Mouse (Mus musculus): ENCODE data around the gene Trio. TPM values are rescaled to one million over a fixed set of nuclear protein-coding genes. Genes with fewer than 3 reads are reported as not detected.

Trio gene
- polyA plus RNA-seq, 1 experiment from 2014 or later: 28.9 TPM

DNA sequence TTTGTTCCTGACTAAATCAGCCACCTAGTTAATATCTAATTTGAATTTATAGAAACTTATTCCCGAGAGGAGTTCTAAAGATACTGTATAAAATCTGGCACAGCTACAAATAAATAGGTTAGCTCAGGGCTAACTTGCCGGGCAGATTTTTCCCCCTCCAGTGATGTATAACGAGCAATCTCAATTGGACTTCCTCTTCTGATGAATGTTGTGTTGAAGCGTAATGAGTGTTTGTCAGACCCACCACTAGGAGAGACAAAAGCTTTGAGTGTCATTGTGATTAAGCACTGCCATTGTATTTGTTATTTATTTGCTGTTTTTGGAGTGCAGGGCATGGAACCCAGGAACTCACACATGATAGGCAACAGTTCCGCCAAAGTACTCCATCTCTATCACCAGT is 39.9 kb upstream of the Trio start:
- ATAC-seq (ENCODE audit: insufficient read depth) (no peak), DNase-seq (no peak)
- H3K4me3 ChIP-seq (ENCODE audit: low read depth, low read length): no peak overlapping the region
- H3K4me2 ChIP-seq: no peak overlapping the region
- H3K36me3 ChIP-seq (ENCODE audit: insufficient read depth): no peaks in the 10 kb centered on the region
- H3K27me3 ChIP-seq (ENCODE audit: insufficient read depth, low read length): no peaks in the 10 kb centered on the region
- H3K9me3 ChIP-seq (ENCODE audit: low read depth, low read length): no peaks in the 10 kb centered on the region
- H3K4me1 ChIP-seq (ENCODE audit: insufficient read depth): no peaks in the 10 kb centered on the region
- peak; percentile 2; the same call in 1 of the 2 replicates for TF ChIP-seq CTCF (IDR thresholded peaks at IDR 0.05; ENCODE audit: low read depth)
- H3K27ac ChIP-seq (ENCODE audit: low read depth): no peak overlapping the region
- 46% methylated on average over 5 of the region's 5 CpGs for WGBS
- no peak overlapping the region for H3K9ac ChIP-seq

DNA sequence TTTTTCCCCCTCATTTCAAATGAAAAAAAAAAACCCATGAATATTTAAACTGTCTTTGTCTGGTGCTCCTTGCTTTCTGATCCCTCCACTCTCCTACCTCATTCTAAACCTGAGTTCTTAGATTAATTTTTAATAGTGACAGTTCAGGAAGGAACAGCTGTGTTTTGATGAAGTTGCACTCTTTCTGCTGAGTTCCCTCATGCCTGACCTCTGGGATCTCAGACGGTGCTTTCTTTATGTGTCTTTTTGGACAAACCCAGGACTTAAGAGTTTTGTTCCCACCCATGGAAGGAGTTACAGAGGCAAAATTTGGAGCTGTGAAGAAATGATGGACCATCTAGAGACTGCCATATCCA is 39.1 kb upstream of the Trio start:
- Histone ChIP-seq H3K36me3 (ENCODE audit: insufficient read depth) (no peaks in the 10 kb centered on the region), H3K27me3 (ENCODE audit: insufficient read depth, low read length) (no peaks in the 10 kb centered on the region), H3K4me3 (ENCODE audit: low read depth, low read length) (no peak overlapping the region), H3K9ac (no peak overlapping the region), H3K4me1 (ENCODE audit: insufficient read depth) (no peaks in the 10 kb centered on the region), H3K9me3 (ENCODE audit: low read depth, low read length) (no peaks in the 10 kb centered on the region), H3K4me2 (no peak overlapping the region), H3K27ac (ENCODE audit: low read depth) (no peak overlapping the region)
- TF ChIP-seq CTCF (IDR thresholded peaks at IDR 0.05; ENCODE audit: low read depth): no peak
- WGBS: 30% methylated on average over 1 of the region's 1 CpGs
- ATAC-seq (ENCODE audit: insufficient read depth) (no peak), DNase-seq (no peak)

DNA sequence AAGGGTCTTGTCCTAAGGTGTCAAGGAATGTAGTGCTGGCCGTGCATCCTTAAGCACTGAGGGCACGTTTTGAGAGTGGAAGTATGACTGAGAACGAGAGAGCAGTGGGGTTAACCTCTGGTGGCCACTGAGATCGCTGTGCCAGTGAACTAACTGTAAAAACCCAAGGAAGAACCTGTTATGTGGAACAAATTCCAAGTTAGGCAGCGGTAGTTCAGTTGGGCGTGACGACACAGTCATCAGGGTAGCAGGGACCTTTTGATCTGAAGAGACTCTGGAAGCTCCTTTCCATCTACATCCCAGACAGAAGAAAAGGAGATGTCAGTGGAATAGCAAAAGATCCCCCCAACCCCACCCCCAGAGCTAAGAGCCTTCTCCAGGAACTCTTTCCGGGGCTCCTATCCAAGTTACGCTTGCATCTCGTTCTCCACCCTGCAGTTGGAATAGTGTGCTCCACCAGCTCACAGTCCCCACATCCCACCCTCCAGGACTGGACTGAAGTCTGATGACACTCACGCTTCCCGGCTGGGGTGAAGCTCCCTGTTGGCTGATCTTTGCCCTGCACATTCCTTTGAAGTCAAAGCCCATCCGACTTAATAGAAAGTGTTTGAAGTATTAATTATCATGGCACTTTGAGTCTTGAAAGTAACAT is 38.6 kb upstream of the Trio start:
- H3K9me3 ChIP-seq (ENCODE audit: low read depth, low read length): no peaks in the 10 kb centered on the region
- no peak overlapping the region for H3K27ac ChIP-seq (ENCODE audit: low read depth)
- H3K4me2 ChIP-seq: no peak overlapping the region
- H3K27me3 ChIP-seq (ENCODE audit: insufficient read depth, low read length): no peaks in the 10 kb centered on the region
- WGBS: 63% methylated on average over 13 of the region's 13 CpGs
- no peak for TF ChIP-seq CTCF (IDR thresholded peaks at IDR 0.05; ENCODE audit: low read depth)
- H3K4me3 ChIP-seq (ENCODE audit: low read depth, low read length): no peak overlapping the region
- ATAC-seq (ENCODE audit: insufficient read depth): no peak
- H3K4me1 ChIP-seq (ENCODE audit: insufficient read depth): no peaks in the 10 kb centered on the region
- DNase-seq: no peak
- no peaks in the 10 kb centered on the region for H3K36me3 ChIP-seq (ENCODE audit: insufficient read depth)
- H3K9ac ChIP-seq: no peak overlapping the region

DNA sequence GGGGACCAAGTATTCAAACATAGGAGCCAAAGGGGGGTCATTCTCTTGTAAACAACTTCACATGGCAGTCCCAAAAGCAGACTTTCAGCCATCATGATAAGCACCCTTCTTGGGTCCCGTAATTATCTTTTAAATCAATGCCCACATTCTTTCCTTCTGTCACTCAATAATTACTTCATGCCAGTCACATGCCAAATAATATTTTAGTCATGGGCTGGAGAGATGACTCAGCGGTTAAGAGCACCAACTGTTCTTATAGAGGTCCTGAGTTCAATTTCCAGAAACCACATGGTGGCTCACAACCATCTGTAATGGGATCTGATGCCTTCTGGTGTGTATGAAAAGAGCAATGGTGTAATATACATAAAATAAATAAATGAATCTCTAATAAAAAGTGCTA is 37.8 kb upstream of the Trio start:
- Histone ChIP-seq H3K36me3 (ENCODE audit: insufficient read depth) (no peaks in the 10 kb centered on the region), H3K9ac (no peak overlapping the region), H3K27me3 (ENCODE audit: insufficient read depth, low read length) (no peaks in the 10 kb centered on the region), H3K27ac (ENCODE audit: low read depth) (no peak overlapping the region), H3K4me2 (no peak overlapping the region), H3K4me3 (ENCODE audit: low read depth, low read length) (no peak overlapping the region), H3K4me1 (ENCODE audit: insufficient read depth) (no peaks in the 10 kb centered on the region), H3K9me3 (ENCODE audit: low read depth, low read length) (no peaks in the 10 kb centered on the region)
- TF ChIP-seq CTCF (IDR thresholded peaks at IDR 0.05; ENCODE audit: low read depth): no peak
- no peak for ATAC-seq (ENCODE audit: insufficient read depth)
- DNase-seq: no peak
- 92% methylated on average over 2 of the region's 2 CpGs for WGBS

DNA sequence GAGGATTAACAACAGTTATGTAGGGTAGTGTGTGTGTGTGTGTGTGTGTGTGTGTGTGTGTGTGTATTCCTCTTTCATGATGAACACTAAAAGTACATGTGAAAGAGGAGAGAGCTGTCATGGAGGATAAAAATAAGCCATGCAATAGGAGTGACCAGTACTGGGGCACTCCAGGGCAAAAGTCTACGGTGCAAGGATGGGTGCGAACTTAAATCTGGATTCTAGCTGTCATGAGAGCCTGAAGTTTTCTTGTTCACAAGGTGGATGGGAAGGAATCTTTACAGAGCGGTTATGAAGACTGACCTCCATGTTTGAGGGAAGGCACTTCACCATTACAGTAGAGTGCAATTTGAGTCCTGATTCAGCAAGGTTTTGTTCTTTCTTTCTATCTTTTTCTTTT is 36.4 kb upstream of the Trio start:
- TF ChIP-seq CTCF (IDR thresholded peaks at IDR 0.05; ENCODE audit: low read depth): no peak
- Histone ChIP-seq H3K27me3 (ENCODE audit: insufficient read depth, low read length) (no peaks in the 10 kb centered on the region), H3K4me1 (ENCODE audit: insufficient read depth) (no peaks in the 10 kb centered on the region), H3K36me3 (ENCODE audit: insufficient read depth) (no peaks in the 10 kb centered on the region), H3K27ac (ENCODE audit: low read depth) (no peak overlapping the region), H3K9ac (no peak overlapping the region), H3K4me3 (ENCODE audit: low read depth, low read length) (no peak overlapping the region), H3K9me3 (ENCODE audit: low read depth, low read length) (no peaks in the 10 kb centered on the region), H3K4me2 (no peak overlapping the region)
- WGBS: 83% methylated on average over 3 of the region's 3 CpGs
- DNase-seq: no peak
- no peak for ATAC-seq (ENCODE audit: insufficient read depth)

DNA sequence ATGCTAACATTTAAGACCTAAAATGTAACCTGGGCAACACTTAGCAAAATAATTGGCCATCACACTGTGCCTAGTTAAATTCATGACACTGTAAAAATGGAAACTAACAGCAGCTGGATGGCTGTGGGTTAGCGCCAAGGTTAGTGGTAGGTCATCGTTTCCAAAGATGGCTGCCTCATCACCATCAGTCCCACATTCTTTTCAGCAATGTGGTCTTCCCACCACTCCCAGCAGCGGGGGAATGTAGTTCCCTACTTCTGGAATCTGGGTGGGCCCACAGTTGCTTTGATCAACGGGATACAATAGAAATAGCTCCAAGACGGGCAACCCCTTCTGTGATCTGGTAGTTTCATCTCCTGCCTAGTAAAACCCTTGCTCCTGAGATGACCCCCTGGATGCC is 35.3 kb upstream of the Trio start:
- H3K27me3 ChIP-seq (ENCODE audit: insufficient read depth, low read length): no peaks in the 10 kb centered on the region
- 82% methylated on average over 5 of the region's 5 CpGs for WGBS
- H3K9ac ChIP-seq: no peak overlapping the region
- ATAC-seq (ENCODE audit: insufficient read depth): no peak
- no peaks in the 10 kb centered on the region for H3K4me1 ChIP-seq (ENCODE audit: insufficient read depth)
- no peak overlapping the region for H3K4me3 ChIP-seq (ENCODE audit: low read depth, low read length)
- H3K36me3 ChIP-seq (ENCODE audit: insufficient read depth): no peaks in the 10 kb centered on the region
- no peak overlapping the region for H3K27ac ChIP-seq (ENCODE audit: low read depth)
- TF ChIP-seq CTCF (IDR thresholded peaks at IDR 0.05; ENCODE audit: low read depth): no peak
- DNase-seq: no peak
- H3K9me3 ChIP-seq (ENCODE audit: low read depth, low read length): no peaks in the 10 kb centered on the region
- no peak overlapping the region for H3K4me2 ChIP-seq

DNA sequence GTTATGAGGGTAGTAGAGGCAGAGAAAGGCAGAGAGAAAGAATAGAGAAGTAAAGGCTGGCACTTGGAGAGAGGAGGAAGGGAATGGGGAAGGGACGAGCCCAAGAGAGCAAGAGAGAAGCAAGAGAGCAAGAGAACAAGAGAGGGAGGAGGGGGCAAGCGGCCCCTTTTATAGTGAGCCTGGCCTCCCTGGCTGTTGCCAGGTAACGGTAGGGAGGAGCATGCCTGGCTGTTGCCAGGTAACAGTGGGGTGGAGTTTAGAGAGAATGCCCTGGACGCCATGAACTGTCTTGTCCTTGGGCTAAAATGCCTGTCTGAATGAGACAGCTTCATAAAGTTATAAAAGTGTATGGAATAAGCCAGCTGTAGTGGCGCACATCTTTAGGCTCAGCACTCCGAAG is 34.8 kb upstream of the Trio start:
- no peaks in the 10 kb centered on the region for H3K4me1 ChIP-seq (ENCODE audit: insufficient read depth)
- H3K27me3 ChIP-seq (ENCODE audit: insufficient read depth, low read length): no peaks in the 10 kb centered on the region
- no peak for DNase-seq
- no peak for ATAC-seq (ENCODE audit: insufficient read depth)
- H3K36me3 ChIP-seq (ENCODE audit: insufficient read depth): no peaks in the 10 kb centered on the region
- 50% methylated on average over 6 of the region's 6 CpGs for WGBS
- no peak overlapping the region for H3K4me2 ChIP-seq
- H3K4me3 ChIP-seq (ENCODE audit: low read depth, low read length): no peak overlapping the region
- no peak for TF ChIP-seq CTCF (IDR thresholded peaks at IDR 0.05; ENCODE audit: low read depth)
- no peak overlapping the region for H3K9ac ChIP-seq
- H3K27ac ChIP-seq (ENCODE audit: low read depth): no peak overlapping the region
- H3K9me3 ChIP-seq (ENCODE audit: low read depth, low read length): no peaks in the 10 kb centered on the region

DNA sequence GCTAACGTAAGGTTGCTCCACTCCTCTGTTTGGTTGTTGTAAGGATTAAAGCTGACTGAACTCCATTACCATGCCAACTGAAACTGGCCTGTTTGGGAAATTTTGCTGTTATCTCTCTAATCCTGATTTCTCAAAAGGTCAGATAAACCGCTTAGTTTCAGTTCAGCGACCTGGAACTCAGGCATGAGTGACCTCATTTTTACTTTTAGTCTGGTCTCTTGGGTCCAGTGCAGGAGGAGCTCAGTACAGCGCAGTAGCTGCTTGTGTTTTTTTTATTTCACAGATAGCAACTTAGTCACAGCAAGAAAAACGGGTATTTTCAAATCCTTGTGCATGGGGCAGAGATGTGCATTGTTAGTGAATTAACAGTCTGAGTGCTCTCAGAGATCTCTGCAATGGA is 31.9 kb upstream of the Trio start:
- H3K4me3 ChIP-seq (ENCODE audit: low read depth, low read length): no peak overlapping the region
- H3K27me3 ChIP-seq (ENCODE audit: insufficient read depth, low read length): no peaks in the 10 kb centered on the region
- ATAC-seq (ENCODE audit: insufficient read depth) (no peak), DNase-seq (no peak)
- no peaks in the 10 kb centered on the region for H3K36me3 ChIP-seq (ENCODE audit: insufficient read depth)
- no peak overlapping the region for H3K9ac ChIP-seq
- no peak overlapping the region for H3K27ac ChIP-seq (ENCODE audit: low read depth)
- no peak for TF ChIP-seq CTCF (IDR thresholded peaks at IDR 0.05; ENCODE audit: low read depth)
- 62% methylated on average over 5 of the region's 5 CpGs for WGBS
- H3K9me3 ChIP-seq (ENCODE audit: low read depth, low read length): no peaks in the 10 kb centered on the region
- no peak overlapping the region for H3K4me2 ChIP-seq
- H3K4me1 ChIP-seq (ENCODE audit: insufficient read depth): no peaks in the 10 kb centered on the region
